Mouse (Mus musculus) adipose tissue, adult 10 weeks (tissue): ENCODE results near the gene Acot6. TPM values are rescaled to one million over a fixed set of nuclear protein-coding genes. Genes with fewer than 3 reads are reported as not detected.

Experiments used
- polyA plus RNA-seq: library from polyadenylated mRNA; stranded (reverse); fragments of 350-450 nt; fragmentation: Illumina TruSeq; extraction: RNeasy Lipid Tissue Mini Kit (QIAGEN cat#74804); gene quantifications from one replicate; pipeline ENCODE4 v1.2.3, GENCODE M21; 2014; ENCODE audit warnings: low read depth, low replicate concordance

Gene Acot6
- 6.1 TPM for polyA plus RNA-seq

DNA sequence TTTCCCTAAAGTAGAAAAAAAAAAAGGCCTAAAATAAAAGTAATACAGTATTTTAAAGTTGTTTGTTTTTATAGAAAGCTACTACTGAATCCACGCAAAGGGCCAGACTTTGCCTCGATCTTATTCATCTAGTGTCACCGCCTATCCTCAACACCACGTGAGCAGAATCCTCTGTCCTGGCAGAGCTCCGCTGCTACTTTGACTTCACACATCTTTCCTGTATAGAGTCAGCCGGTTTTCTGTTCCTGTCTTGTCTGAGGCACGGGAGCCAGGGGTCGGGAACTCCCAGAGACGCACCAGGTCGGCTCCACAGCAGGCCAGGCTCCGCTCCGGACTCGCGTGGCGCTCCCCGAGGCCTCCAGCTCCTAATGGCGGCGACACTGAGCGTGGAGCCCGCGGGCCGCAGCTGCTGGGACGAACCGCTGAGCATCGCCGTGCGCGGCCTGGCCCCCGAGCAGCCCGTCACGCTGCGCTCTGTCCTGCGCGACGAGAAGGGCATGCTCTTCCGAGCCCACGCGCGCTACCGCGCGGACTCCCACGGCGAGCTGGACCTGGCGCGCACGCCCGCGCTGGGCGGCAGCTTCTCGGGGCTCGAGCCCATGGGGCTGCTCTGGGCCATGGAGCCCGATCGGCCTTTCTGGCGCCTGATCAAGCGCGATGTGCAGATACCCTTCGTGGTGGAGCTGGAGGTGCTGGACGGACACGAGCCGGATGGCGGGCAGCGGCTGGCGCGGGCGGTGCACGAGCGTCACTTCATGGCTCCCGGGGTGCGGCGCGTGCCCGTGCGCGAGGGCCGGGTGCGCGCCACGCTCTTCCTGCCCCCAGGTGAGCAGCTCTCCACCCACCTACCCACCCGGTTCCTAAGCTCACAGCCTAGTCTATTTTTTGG, at the start of gene Acot6:
TSS of gene Acot6 (plus strand) at position 51 of the 889 bp plus-strand sequence.

DNA sequence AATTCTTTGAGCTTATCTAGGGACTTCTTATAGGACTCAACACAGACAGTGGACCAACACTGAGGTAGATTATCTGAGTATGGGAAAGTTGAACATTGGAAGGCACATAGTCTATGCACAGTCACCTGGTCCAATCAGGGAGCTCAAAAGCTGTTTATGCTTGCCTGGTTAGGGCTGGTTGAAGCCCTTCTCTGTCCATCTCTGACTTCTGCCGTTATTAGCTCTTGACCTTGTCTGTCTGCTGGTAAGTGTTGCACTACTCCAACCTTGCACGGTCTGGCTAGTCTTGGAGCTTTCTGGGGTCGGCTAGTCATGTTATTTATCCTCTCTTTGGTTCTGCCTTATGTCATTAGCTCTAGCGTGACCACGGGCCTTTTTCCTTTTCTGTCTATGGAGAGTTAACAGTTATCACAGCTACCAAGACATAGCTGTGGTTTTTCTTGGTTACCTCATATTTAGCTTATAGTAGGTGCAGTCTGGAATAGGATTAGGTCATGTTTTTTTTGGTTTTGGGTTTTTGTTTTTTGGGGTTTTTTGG, 48.4 kb upstream of the Acot6 start, which contains the start of gene Acot3:
TSS of gene Acot3 (plus strand) at position 208 of the 538 bp plus-strand sequence.

DNA sequence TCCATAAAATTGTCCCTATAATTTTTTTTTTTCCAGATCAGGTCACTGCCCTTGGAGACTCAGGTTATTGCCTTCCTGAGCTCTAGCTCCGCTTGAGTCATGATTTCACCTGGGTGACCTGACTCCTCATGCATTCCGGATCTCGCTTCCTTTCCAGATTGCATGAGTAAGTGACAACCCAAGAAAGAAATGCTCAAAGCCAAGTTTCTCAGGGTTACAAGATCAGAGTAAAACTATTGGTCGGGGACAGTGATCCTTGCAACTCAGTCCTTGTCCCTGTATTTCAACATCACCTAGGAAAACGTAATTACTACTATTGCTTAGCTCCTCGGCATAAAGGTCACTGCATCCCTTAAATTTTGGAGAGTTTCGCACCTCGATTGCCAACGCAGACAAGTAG, 31.5 kb upstream of the Acot6 start, which contains the start of gene Acot5:
TSS of gene Acot5 (plus strand) at position 340 of the 400 bp plus-strand sequence.

GRCm38 (mm10) chr12:84114153-84114994, 13.9 kb downstream of the Acot6 start, which contains the start of gene Dnal1:
Dnal1 (plus strand) TSS chr12:84114366.

DNA sequence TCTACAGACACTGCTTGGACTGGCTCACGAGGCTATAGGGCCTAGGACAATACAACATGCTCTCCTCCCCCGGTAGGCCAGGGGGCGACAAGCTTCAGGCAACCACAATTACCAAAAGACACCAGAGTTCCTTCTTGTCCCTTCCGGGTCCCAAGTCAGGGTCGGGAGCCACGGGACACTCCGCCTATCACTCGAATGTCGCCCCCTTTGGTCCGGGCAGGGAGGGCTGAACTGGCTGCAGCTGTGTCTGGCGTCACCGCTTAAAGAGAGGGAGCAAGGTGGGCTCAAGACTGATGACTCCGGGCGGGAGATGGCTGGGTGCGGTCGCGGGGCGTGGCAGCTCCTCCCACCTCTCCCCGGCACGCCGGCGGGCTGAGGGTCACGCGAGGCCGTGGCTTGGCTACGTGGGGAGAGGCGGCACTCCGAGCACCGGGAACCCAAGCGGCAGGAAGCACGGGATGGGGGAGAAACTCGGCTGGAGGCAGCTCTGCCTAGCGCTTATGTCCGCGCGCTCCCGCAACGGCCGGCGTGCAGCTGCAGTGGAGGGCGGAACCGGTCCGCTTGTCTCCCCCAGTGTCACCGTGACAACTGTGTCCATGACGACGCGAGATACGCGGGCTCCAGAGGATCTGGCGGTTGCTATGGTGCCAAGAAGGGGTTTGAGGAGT, 47.6 kb downstream of the Acot6 start, which contains the start of gene Pnma1:
TSS of gene Pnma1 (minus strand) at position 536 of the 668 bp plus-strand sequence.

Other genes with a start within 250 kb of the Acot6 start
- 34.6 TPM for gene Numb, start 178.7 kb upstream of the Acot6 start, polyA plus RNA-seq
- gene Riox1, start 150.0 kb upstream of the Acot6 start, polyA plus RNA-seq: 6.8 TPM
- gene Heatr4, start 115.8 kb upstream of the Acot6 start, polyA plus RNA-seq: 0.60 TPM
- 11.1 TPM for gene Acot2, start 112.8 kb upstream of the Acot6 start, polyA plus RNA-seq
- gene Acot1, start 91.2 kb upstream of the Acot6 start, polyA plus RNA-seq: 39.7 TPM
- gene Acot4, start 62.3 kb upstream of the Acot6 start, polyA plus RNA-seq: 2.2 TPM
- not detected for gene Gm49366, start 61.7 kb upstream of the Acot6 start, polyA plus RNA-seq
- gene Acot3, start 48.5 kb upstream of the Acot6 start, polyA plus RNA-seq: not detected
- 0.42 TPM for gene Acot5, start 31.3 kb upstream of the Acot6 start, polyA plus RNA-seq
- gene Dnal1, start 13.7 kb downstream of the Acot6 start, polyA plus RNA-seq: 13.8 TPM
- gene Pnma1, start 47.8 kb downstream of the Acot6 start, polyA plus RNA-seq: 0.45 TPM
- 13.1 TPM for gene Elmsan1, start 118.2 kb downstream of the Acot6 start, polyA plus RNA-seq
- 60.9 TPM for gene Ptgr2, start 184.6 kb downstream of the Acot6 start, polyA plus RNA-seq
- gene Zfp410, start 216.2 kb downstream of the Acot6 start, polyA plus RNA-seq: 34.4 TPM